Mouse (Mus musculus) gastrocnemius, postnatal 10 days (tissue): ENCODE data around the gene Knstrn. TPM values are rescaled to one million over a fixed set of nuclear protein-coding genes. Genes with fewer than 3 reads are reported as not detected.

ENCODE experiments used
- DNase-seq: peaks from one replicate; pipeline ENCODE4 v3.0.0; 2021; ENCODE audit warnings: mixed read lengths
- long read RNA-seq, 2 experiments: library from polyadenylated mRNA; stranded (forward); transcript quantifications; one replicate each; pipeline ENCODE4 v2.0.0; 2021
- total RNA-seq, 2 experiments: library from RNA; stranded (reverse); gene quantifications; 2 replicates each; pipeline ENCODE4 v1.2.3; 2021

Knstrn gene
- 10 to 100 TPM in 1 of 2 experiments, 1 to 10 TPM in 1; 9.4 to 10.0 TPM for total RNA-seq
- long read RNA-seq, experiment 1, full-length matches to known transcripts: 4 of 6 reads
- long read RNA-seq, experiment 1, partial matches to known transcripts: 0 of 6 reads
- long read RNA-seq, experiment 1, other reads (novel, unspliced or antisense): 2 of 6 reads
- long read RNA-seq, experiment 2, full-length matches to known transcripts: 8 of 8 reads
- long read RNA-seq, experiment 2, partial matches to known transcripts: 0 of 8 reads
- long read RNA-seq, experiment 2, other reads (novel, unspliced or antisense): 0 of 8 reads

DNA sequence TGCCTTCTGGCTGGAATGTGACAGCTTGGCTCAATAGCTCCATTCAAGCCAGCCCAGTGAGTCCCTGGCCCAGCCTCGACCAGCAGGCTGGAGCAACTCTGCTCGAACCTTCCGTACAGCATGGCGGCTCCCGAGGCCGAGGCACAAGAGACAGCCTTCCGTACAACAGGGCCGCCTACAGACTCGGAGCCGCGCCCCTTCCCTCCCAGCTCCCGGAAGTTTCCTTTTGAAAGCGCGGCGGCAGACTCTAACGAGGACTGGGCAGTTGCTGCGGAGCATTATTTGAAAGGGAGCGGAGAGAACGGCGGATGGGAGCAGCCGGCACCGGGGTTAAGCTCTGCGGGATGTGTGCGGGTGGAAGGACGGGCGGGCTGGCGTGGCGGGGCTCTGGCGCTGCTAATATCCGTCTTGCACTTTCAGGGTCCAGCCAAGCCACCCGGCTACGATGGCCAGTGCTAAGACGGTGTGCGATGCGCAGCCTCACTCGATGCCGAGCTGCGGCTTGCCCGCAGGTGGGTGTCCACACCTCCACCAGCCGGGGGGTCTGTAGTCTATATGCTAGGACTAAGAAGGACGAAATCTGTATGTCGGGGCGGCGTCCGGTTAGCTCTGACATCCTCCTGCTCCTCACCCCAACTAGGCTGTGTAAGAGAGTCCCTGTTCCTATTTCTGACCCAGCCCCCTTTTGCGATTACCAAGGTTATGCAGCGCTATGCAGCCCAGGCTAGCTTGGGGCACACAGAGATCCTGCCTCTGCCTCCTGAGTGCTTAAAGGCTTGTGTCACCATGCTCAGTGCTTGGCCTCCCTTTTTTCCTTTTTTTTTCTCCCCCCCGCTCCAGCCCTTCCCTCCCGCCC is at the start of gene Knstrn:
Gene Knstrn, plus strand, starts transcription at position 23 of the 856 bp plus-strand sequence.
- DNase-seq: peak; percentile 81

DNA sequence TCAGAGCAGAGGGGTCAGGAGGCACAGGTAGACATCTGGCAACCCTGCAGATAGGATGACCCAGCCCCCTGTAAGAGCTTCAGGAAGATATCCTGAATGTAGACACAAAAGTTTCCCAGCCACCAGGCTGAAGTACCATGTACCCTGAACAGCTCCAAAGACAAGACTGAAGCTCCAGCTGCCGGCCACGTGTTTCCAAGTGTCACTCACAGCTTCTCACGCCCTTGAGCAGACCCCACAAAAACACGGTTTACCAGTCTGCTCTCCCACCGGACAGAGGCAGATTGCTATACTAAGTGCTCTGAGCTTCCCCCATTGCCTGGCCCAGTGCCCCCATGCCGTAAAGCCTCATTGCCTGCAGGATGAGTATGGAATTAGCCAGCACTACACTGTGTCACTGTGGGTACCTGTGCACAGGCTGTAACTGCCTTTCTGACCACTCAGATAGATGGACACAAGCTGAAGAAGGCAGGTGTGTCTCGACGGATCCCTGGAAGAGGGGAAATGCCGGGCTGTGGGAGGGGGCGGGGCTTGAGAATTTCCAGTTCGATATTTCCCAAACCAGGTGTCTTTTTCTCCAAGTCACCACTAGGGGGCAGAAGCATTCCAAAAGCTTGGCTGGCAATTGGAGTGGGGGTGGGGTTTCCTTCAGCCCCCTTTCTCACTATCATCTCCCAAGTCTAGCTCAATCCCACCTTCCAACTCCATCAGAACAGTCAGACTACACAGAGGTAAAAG is 49.5 kb upstream of the Knstrn start:
- no peak for DNase-seq

DNA sequence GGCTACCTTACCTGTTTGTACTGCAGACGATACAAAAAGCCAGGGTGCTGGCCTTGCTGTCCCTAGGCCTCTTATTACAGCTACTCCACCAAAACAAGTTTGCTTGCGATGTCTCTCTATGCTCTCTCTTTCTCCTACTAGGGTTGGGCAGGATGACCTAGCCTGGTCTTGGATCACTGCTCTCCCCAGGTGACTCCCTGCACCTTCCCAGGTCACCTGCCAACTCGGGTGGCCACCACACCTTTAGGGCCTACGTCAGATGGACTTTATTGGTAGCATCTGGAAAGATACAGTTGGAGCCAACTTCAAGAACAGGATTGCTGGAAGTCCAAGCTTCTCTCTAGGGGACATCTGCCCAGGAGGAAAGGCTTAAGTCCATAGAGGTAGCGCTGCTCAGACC is 48.9 kb upstream of the Knstrn start:
- DNase-seq: no peak

DNA sequence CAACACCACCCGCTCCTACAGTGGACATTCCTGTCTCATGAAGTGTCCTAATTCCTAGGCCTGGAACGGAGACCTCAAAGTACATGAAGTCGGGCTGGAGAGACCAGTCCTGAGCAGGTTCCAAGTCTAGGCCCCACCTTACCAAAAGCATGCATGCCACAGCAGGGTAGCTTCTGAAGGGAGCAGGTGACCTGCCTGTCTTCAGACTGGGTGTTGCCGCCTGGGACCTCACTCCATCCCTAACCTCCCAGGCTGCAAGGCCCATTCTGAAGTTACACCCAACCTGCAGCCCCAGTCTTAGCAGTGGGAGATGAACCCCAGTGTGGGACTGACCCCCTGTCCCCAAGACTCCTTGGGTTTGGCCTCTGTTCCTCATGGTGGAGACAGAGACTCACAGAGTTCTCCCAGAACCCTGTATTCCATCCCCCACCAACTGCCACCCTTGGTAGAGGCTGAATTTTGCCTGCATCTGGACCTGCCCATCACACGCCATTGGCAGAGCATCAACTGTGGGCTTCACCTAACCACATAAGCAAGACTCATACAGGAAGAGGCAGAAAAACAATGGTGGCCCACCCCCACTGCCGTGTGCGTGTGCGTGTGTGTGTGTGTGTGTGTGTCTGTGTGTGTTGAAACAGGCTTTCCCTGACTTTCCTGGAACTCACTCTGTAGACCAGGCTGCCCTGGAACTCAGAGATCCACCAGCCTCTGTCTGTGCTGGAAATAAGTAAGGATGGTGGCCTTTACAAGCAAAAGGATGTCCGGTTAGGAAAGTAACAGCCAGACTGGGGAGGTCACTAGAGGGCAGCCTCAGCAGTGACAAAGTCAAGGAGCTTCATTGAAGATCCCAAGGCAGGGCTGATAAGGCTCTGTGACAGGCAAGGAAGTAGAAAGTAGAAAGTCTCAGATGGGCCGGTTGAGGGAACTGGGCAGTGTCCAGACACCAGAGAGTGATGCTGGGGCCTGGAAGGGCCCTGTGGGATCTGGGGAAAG is 47.5 kb upstream of the Knstrn start:
- no peak for DNase-seq

DNA sequence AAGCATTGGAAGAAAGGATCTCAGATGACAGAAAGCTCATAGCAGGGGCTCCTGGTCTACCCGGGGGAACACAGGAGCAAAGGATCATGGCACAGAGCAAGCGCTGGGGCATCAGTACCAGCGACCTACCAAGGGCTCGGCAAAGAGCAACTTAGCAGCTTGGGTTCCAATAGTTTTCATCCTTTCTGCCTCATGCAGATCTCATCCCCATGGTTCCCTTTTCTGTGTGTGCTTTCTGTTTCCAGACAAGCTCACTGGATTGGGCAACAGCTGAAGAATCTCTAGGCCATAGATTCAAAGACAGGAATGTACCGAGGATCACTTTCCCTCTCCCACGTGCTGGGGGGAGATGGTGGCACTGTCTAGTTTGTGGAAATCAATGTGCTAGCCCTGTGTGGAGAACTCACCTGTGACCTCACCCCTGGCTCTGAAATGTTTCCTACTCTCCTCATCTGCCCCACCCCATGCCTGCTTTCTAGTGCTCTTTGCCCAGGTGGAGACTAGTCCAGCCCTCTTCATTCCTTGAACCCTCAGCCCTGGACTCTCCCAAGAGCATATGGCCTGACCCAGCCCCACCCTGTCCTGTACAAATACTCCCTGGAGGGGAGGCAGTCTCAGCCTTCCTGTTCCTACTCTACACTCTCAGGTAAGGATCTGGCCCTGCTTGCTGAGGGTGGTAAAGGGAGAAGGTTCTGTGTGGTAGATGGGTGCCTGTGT is 41.5 kb upstream of the Knstrn start, which contains the start of gene Phgr1:
Gene Phgr1, plus strand, starts transcription at position 612 of the 717 bp plus-strand sequence.
- no peak for DNase-seq

DNA sequence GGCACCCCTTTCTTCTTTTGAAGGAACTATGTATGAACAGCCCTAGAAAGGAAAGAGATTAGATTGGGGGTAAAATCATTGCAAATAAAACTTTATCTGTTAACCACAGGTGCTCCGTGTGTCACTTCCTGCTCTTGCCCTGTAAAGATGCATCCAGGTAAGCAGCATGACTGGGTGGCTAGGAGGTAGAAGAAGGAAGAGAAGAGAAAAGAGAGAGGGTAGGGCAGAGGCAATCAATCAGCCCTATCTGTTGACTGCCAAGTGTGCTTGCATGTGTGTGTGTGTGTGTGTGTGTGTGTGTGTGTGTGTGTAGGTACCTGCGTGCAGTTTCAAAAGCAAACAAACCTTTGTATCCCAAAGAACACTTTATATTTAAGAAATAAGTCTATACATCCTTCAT is 39.3 kb upstream of the Knstrn start:
- no peak for DNase-seq

DNA sequence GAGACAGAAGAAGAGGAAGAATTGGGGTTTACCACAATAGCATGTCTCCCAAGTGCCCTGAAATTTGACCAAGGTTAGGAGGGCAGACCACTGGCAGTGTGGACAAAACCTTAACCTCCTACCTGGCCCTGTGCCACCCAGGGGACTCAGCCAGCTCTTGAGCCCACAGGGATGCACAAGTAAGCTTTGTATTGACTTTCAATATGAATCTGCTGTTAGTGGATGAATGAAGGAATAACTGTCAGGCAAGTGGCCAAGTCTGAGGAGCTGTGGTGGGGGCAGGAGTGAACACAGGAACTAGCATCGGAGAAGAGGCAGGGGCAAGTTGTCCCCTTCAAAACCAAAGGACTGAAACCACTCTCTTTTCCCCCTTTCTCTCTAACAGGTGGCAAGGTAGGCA is 38.4 kb upstream of the Knstrn start:
- DNase-seq: no peak

DNA sequence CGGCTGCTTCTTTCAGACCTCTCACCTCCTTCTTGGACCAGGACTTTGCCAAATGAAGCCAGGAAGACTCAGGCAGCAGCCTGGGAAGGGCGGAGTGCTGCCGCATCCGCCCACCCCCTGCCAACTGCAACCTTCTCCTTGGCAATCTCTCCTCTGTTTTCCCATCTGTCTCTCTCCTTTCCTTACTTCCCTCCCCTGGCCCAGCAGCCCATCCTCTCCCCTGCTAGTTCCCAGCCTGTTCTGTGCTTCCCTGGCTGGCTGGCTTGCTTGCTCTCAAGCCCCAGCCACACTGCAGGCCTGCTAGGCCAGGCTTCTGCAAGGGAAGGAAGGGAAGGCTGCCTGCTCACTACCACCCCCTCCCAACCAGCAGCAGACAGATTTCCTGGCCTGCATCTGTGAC is 38.0 kb upstream of the Knstrn start:
- DNase-seq: no peak

DNA sequence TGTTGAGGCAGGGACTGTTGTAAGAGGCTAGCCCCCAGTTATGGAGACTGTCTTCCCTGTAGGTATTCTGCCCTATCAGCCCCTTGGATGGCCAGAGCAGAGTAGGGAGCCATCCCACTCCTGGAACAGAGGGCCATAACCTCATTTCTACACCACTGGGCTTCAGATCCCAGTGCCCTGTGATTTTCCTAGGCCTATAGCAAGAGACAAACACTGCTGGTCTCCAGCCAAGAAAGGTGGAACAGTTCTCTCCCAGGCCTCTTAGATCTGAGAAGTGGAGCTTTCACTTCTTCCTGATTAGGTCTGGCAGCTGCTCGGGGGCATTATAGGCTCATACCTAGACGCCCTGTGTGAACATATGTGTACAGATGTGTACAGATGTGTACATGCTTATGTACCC is 37.5 kb upstream of the Knstrn start:
- no peak for DNase-seq

DNA sequence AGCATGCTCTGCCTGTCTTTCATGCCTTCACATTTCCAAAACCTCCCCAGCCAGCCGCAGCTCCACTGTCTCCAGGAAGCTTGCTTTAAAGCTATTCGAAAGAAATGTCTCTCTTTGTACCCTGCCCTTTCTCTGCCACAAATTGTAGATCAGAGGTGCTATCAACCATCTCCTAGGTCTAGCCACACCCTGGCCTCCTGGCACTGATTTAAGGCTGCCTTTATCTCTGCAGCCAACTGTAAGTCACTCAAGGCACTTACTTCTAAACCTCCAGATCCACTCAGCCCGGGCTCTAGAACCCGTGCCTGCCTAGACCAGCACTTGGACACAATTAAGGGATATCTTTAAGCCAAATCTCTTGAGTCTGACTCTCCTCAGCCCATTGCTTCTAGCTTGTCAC is 35.4 kb upstream of the Knstrn start:
- no peak for DNase-seq

DNA sequence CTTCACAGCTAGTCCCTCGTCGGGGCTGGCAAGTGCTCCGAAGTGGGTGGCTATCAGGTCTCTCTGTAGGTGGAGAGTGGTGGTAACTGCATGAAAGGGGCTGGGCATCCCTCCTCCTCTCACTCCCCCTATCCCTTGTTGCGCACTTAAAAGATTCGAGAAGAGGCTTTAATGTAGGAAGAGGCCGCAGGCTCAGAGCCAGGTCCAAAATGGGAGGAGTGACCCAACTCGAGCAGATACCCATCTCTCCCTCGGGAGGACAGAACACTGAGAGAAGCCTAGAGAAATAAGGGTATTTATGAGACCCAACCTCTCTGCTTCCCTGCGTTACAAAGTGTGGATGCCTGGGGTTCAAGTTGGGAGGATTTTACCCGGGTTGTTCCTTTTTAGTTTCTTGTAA is 34.7 kb upstream of the Knstrn start:
- DNase-seq: no peak

DNA sequence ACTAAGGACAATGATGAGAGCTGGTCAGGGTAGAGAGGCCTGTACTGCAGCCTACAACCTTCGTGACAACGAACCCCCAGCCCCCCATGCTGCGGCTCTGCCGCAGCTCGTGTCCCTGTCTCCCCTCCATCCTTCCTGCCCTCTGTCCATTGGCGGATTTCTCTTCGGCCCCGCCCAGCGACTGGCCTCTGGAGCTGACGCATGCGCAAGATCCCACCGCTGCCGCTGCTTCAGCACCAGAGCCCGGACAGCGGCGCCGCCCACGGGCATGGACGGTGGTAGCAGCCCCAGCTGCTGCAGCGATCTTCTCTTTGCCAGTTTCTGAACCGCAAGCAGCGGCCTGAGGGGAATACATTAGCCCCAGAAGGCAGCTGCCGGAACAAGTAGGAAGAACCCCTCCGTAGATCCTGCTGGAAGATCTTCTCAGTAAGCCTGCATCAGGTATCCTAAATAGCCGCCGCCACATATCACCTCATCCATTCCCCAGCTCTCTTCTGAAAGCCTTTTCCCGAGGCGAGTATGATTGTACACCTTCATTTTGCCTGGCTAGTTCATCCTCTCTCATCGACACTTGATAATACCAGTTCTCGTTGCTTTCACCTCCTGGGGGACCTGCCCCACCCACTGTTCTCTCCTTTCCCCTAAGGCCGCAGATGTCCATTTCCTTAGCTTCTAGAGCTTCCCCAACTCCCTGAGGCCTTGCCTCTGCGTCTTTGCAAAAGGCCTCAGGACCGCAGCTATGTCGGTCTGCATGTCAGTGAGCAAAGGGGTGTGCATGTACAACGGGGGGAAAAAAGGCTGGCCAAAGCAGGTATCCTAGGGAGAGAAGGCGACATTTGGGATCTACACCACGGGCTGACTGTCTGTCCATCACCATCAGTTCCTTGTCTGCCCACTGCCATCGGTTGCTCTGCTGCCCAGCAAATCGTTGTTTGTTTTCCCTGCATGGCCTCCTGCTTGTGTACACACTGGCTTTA is 34.0 kb upstream of the Knstrn start, which contains the start of gene Disp2:
Gene Disp2, plus strand, starts transcription at position 216 of the 977 bp plus-strand sequence.
- DNase-seq: peak; percentile 95

DNA sequence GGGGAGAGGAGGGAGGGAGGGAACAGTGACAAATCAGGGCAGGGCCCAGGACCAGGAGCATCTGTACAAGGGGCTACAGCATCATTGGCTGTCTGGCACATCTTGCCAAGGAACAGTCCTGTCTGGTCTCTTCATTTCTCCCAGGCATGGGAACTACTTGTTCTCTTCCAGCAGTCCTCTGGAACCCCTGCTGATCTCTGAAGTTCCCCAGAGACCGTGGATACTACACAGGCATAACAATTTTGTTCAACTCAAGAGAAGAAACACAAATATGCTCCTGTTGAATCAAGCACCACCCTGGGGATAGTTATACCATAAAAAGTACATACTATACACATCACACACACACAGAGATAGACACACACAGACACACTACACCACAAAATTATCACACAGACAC is 32.7 kb upstream of the Knstrn start:
- DNase-seq: no peak

DNA sequence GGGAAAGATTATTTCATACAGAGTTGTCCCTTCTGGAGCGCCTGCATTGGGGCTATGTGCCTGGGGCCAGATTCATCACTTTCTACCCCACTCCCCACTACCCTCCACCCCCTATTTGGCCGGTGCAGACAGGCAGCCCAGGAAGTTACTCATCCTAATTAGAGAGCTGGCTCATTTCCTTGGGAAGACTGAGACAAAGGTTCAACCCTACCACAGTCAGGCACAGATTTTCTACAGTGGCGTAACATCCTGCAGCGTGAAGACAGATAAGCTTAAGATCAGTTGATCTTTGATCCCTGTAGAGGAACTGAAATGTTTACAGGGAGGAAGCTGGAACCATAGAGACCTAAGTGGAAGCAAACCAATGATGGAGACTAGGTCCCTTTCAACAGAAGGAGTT is 31.5 kb upstream of the Knstrn start:
- no peak for DNase-seq

DNA sequence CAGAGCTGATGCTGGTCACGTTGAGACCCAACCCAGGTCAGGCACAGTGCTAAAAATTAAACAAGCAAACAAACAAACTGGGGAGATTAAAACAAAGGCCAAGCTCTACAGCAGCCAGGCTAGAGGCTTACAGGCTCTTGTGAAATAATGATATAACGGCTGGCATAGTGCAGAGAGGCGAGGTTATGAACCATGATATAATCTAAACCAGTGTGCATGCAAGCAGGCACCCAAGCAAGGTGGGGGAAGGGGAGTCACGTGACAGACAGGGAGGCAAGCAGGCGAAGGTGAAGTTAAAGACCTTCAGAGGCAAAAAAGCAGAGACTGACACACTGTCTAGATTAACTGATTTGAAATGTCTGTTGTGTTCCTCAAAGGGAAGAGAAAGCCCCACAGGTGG is 30.7 kb upstream of the Knstrn start:
- no peak for DNase-seq

DNA sequence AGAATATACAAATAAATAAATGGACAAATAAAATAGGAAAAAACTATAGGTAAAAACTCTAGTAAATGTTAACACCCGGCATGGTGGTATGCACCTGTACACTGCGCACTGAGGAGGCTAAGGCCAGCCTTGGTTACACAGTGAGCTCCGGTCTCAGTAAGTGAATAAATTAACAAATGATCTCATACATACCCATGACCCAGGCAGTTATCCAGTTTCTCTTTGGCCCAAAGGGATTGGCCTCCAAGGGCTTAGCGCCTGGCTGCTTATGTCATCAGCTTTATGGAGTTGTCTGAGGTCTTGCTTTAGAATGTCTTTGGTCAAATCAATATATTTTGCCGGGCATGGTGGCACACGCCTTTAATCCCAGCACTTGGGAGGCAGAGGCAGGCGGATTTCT is 30.1 kb upstream of the Knstrn start:
- no peak for DNase-seq

DNA sequence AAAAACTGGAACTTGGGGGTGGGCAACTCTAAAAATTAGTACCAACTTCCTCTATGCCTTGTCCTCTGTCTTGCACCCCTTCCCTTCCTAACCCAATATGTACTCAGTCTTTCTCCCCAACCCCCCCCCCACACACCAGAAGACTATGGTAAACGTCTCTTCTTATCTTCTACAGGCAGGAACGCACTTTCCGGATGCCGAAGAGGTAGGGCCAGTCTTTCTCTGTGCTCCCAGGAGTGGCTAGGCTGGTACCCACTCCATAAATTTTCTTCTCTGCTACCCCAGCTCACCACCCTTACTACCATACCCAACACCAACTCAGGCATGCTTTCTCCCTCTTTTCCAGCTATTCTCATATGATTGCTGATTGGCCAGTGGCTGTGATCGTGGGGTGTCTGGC is 27.3 kb upstream of the Knstrn start:
- no peak for DNase-seq

DNA sequence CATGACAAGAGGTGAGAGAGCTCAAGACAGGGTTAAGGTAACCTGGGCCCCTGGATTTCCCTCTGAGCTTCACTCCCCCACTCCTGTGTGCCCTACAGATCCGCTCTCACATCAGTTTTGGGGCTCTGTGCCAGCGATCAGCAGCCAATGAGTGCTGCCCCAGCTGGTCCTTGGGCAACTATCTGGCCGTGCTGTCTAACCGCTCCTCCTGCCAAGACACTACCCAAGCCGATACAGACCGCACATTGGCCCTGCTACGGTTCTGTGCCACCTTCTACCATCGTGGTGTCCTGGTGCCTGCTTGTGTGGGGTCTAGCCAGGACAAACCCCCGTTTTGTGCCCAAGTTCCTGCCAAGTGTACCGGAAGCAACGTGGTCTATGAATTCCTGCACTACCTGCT is 24.3 kb upstream of the Knstrn start:
- peak; percentile 63 for DNase-seq

DNA sequence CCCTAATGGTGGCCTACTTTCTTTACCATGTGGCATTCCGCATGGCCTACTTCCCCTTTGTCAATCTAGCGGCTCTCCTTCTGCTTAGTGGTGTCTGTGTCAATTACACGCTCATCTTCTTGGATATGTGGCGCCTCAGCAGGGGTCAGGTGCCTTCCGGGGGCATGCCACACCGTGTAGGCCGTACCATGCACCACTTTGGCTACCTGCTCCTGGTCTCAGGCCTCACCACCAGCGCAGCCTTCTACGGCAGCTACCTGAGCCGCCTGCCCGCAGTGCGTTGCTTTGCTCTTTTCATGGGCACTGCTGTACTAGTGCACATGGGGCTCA is 23.6 kb upstream of the Knstrn start:
- DNase-seq: no peak
